Mouse (Mus musculus) CH12.LX (cell line): ENCODE results near the gene Wnt5a. TPM values are rescaled to one million over a fixed set of nuclear protein-coding genes. Genes with fewer than 3 reads are reported as not detected.

ENCODE experiments used
- DNase-seq: peaks from one replicate; pipeline ENCODE4 v3.0.0-alpha.2; 2013; ENCODE audit errors: extremely low read depth
- H3K27ac ChIP-seq: 2 replicates; pipeline ENCODE4 v1.5.1; 2012; ENCODE audit warnings: low read depth, mild to moderate bottlenecking, control low read depth, moderate library complexity; ENCODE audit not compliant: insufficient read depth
- H3K27me3 ChIP-seq: replicated peaks from 2 replicates; pipeline ENCODE3; 2012; ENCODE audit warnings: inconsistent platforms
- H3K36me3 ChIP-seq, 2 experiments: replicated peaks in 1 of 2; 2 replicates each; pipeline versions ENCODE3 to v1.6.1; 2012; ENCODE audit warnings: inconsistent platforms in 1 of 2, low read length in 1 of 2, mild to moderate bottlenecking in 1 of 2, mixed read lengths in 1 of 2, moderate library complexity in 1 of 2; ENCODE audit not compliant: control insufficient read depth in 1 of 2, insufficient read depth in 1 of 2
- H3K4me1 ChIP-seq, 2 experiments: 2 replicates each; pipeline ENCODE4 v1.6.1; 2012; ENCODE audit warnings: inconsistent platforms in 1 of 2, moderate library complexity in 1 of 2; ENCODE audit not compliant: insufficient read depth in 2 of 2, control insufficient read depth in 1 of 2
- H3K4me2 ChIP-seq: 2 replicates; pipeline ENCODE4 v1.6.1; 2012; ENCODE audit warnings: low read depth, mild to moderate bottlenecking, control low read depth; ENCODE audit not compliant: poor library complexity, insufficient read depth, severe bottlenecking
- H3K4me3 ChIP-seq, 3 experiments: fragments of 150-350 bp in 1 of 3; sonication (generic) in 1 of 3; replicated peaks in 1 of 3; 2 replicates each; pipeline versions ENCODE3 to v1.5.1; 2011 to 2012; ENCODE audit warnings: low read depth in 2 of 3, low read length in 2 of 3, mild to moderate bottlenecking in 2 of 3, moderate library complexity in 2 of 3, control low read depth in 1 of 3, improper control_type of control experiment in 1 of 3, inconsistent platforms in 1 of 3, mixed read lengths in 1 of 3; ENCODE audit not compliant: poor library complexity in 1 of 3
- H3K79me2 ChIP-seq: replicated peaks from 2 replicates; pipeline ENCODE4 v1.6.1; 2012; ENCODE audit warnings: mild to moderate bottlenecking, moderate library complexity; ENCODE audit not compliant: control insufficient read depth, poor library complexity, insufficient read depth, severe bottlenecking; ENCODE audit errors: extremely low read depth
- H3K9ac ChIP-seq: 2 replicates; pipeline ENCODE4 v1.6.1; 2012; ENCODE audit warnings: low read depth, mild to moderate bottlenecking, control low read depth, moderate library complexity; ENCODE audit not compliant: insufficient read depth
- H3K9me3 ChIP-seq: replicated peaks from 2 replicates; pipeline ENCODE3; 2012; ENCODE audit warnings: low read length, inconsistent platforms, mixed read lengths
- BHLHE40 ChIP-seq: IDR thresholded peaks from 2 replicates; pipeline ENCODE4 v1.6.1; 2011; ENCODE audit warnings: mild to moderate bottlenecking, low read depth, low read length, improper control_type of control experiment
- CHD1 ChIP-seq: IDR thresholded peaks from 2 replicates; pipeline ENCODE4 v1.6.1; 2012; ENCODE audit warnings: low read depth, low read length, improper control_type of control experiment, inconsistent platforms
- ELF1 ChIP-seq: IDR thresholded peaks from 2 replicates; pipeline ENCODE4 v1.6.1; 2014; ENCODE audit warnings: low read depth, mild to moderate bottlenecking, inconsistent platforms, low read length, improper control_type of control experiment
- EP300 ChIP-seq: IDR thresholded peaks from 2 replicates; pipeline ENCODE4 v1.6.1; 2011; ENCODE audit warnings: low read length, improper control_type of control experiment
- GABPA ChIP-seq: IDR thresholded peaks from 2 replicates; pipeline ENCODE4 v1.6.1; 2012; ENCODE audit warnings: low read depth, low read length, improper control_type of control experiment, inconsistent platforms; ENCODE audit not compliant: insufficient replicate concordance
- JUND ChIP-seq: conservative IDR thresholded peaks from 2 replicates; pipeline ENCODE4 v1.6.1; 2011; ENCODE audit warnings: low read depth, low read length, improper control_type of control experiment
- KAT2A ChIP-seq: IDR thresholded peaks from 2 replicates; pipeline ENCODE4 v1.6.1; 2012; ENCODE audit warnings: low read length, improper control_type of control experiment, inconsistent platforms; ENCODE audit not compliant: insufficient replicate concordance
- MAFK ChIP-seq: IDR thresholded peaks from 2 replicates; pipeline ENCODE4 v1.6.1; 2011; ENCODE audit warnings: low read length, improper control_type of control experiment; ENCODE audit not compliant: insufficient replicate concordance
- MAZ ChIP-seq: IDR thresholded peaks from 2 replicates; pipeline ENCODE4 v1.6.1; 2012; ENCODE audit warnings: low read depth, mild to moderate bottlenecking, inconsistent platforms, low read length, improper control_type of control experiment, moderate library complexity
- PAX5 ChIP-seq: IDR thresholded peaks from 2 replicates; pipeline ENCODE4 v1.6.1; 2012; ENCODE audit warnings: low read length, inconsistent platforms, mixed read lengths
- RAD21 ChIP-seq: IDR thresholded peaks from 2 replicates; pipeline ENCODE4 v1.6.1; 2011; ENCODE audit warnings: low read depth, mild to moderate bottlenecking, low read length, improper control_type of control experiment, moderate library complexity
- RCOR1 ChIP-seq: conservative IDR thresholded peaks from 2 replicates; pipeline ENCODE4 v1.6.1; 2012; ENCODE audit warnings: low read depth, mild to moderate bottlenecking, inconsistent platforms, low read length, improper control_type of control experiment
- SIN3A ChIP-seq: IDR thresholded peaks from 2 replicates; pipeline ENCODE4 v1.6.1; 2012; ENCODE audit warnings: low read length, improper control_type of control experiment, inconsistent platforms
- SMC3 ChIP-seq: IDR thresholded peaks from 2 replicates; pipeline ENCODE4 v1.6.1; 2011; ENCODE audit warnings: low read depth, low read length, improper control_type of control experiment
- TBP ChIP-seq: conservative IDR thresholded peaks from 2 replicates; pipeline ENCODE4 v1.6.1; 2011; ENCODE audit warnings: low read depth, low read length, improper control_type of control experiment
- TCF12 ChIP-seq: IDR thresholded peaks from 2 replicates; pipeline ENCODE4 v1.6.1; 2014; ENCODE audit warnings: low read depth, mild to moderate bottlenecking, inconsistent platforms, low read length, improper control_type of control experiment
- USF1 ChIP-seq: IDR thresholded peaks from 2 replicates; pipeline ENCODE4 v1.6.1; 2014; ENCODE audit warnings: low read depth, mild to moderate bottlenecking, inconsistent platforms, low read length, improper control_type of control experiment
- ZMIZ1 ChIP-seq: IDR thresholded peaks from 2 replicates; pipeline ENCODE4 v1.6.1; 2012; ENCODE audit warnings: low read depth, mild to moderate bottlenecking, inconsistent platforms, low read length, improper control_type of control experiment
- ZNF384 ChIP-seq: IDR thresholded peaks from 2 replicates; pipeline ENCODE4 v1.6.1; 2012; ENCODE audit warnings: low read depth, low read length, improper control_type of control experiment, inconsistent platforms
- dilution Hi-C: fragments of 300-500 bp; cut with MboI; formaldehyde crosslinking; loops from 2 replicates; pipeline ENCODE4 v1.14.3; 2020; ENCODE audit warnings: low sequenced_read_pairs; ENCODE audit not compliant: extremely low pct_unique_long_range_greater_than_20kb, extremely low pct_ligation_motif_present
- in situ Hi-C: fragments of 300-500 bp; cut with MboI; formaldehyde crosslinking; loops from 3 replicates; pipeline ENCODE4 v1.14.3; 2019; ENCODE audit warnings: low sequenced_read_pairs, low pct_ligation_motif_present, low pct_unique_long_range_greater_than_20kb, mixed read lengths
- polyA plus RNA-seq: library from polyadenylated mRNA; unstranded; fragments of >175 nt; gene quantifications from 2 replicates; pipeline ENCODE4 v1.2.1, GENCODE M21; 2012; ENCODE audit warnings: low read depth; ENCODE audit not compliant: insufficient read length
- total RNA-seq, 2 experiments: library from RNA; depleted of rRNA; stranded (reverse); fragments of 300-350 nt in 1 of 2; fragments of >200 nt in 1 of 2; gene quantifications; 2 replicates each; pipeline ENCODE4 v1.2.3; 2012 to 2014

Wnt5a gene
- total and polyA plus RNA-seq, 3 experiments = not detected

DNA sequence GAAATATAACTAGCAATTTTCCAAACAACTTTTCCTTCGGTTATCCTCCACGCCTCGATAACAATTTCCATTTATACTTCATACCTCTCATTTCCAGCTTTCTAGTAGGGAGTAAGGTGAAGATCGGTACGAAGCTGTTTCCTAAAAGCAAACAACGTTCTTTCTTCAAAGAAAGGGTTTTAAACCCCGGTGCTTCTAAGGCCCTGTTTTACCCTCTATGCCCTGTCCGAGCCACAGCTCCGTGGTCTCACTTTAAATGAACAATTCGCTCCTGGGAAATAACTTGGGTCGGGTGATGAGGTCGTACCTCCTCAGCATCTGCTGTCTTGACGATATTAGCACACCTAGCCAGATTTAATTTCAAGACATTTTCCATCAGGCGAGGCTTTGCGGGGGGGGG lies 2.5 kb downstream of the Wnt5a start:
- Histone ChIP-seq H3K9ac (no peak overlapping the region), H3K4me3 (no peak overlapping the region), H3K4me2 (no peak overlapping the region), H3K79me2 (no peaks in the 10 kb centered on the region), H3K4me1 (no peaks in the 10 kb centered on the region), H3K27ac (no peak overlapping the region), H3K27me3 (no peaks in the 10 kb centered on the region), H3K36me3 (no peaks in the 10 kb centered on the region), H3K9me3 (peaks cover 93% of the 10 kb centered on the region)
- DNase-seq = no peak
- dilution Hi-C loops = no loop called here
- no peak for TF ChIP-seq CHD1
- no peak for TF ChIP-seq TBP
- no peak for TF ChIP-seq SIN3A
- TF ChIP-seq RCOR1 = no peak
- in situ Hi-C loops = no loop called here

DNA sequence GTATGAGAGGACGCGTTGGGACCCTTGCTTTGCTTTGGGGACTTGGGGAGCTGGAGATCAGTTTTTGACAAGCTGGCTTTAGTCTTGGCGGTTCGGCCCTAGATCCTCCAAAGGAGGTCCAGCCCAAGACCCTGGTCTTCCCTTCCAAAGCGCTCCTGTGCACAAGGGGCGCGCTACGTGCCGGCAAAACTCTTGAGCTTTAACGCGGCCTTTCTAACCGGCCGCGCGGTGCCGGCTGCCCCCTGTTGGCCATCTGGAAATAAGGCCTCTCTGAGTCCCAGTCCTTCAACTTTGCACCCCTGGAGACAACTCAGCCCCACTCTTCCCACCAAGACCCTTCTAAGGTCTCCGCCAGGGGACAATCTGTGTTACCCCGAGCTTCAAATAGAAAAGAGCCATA lies 2.9 kb downstream of the Wnt5a start:
- no peak for TF ChIP-seq ELF1

DNA sequence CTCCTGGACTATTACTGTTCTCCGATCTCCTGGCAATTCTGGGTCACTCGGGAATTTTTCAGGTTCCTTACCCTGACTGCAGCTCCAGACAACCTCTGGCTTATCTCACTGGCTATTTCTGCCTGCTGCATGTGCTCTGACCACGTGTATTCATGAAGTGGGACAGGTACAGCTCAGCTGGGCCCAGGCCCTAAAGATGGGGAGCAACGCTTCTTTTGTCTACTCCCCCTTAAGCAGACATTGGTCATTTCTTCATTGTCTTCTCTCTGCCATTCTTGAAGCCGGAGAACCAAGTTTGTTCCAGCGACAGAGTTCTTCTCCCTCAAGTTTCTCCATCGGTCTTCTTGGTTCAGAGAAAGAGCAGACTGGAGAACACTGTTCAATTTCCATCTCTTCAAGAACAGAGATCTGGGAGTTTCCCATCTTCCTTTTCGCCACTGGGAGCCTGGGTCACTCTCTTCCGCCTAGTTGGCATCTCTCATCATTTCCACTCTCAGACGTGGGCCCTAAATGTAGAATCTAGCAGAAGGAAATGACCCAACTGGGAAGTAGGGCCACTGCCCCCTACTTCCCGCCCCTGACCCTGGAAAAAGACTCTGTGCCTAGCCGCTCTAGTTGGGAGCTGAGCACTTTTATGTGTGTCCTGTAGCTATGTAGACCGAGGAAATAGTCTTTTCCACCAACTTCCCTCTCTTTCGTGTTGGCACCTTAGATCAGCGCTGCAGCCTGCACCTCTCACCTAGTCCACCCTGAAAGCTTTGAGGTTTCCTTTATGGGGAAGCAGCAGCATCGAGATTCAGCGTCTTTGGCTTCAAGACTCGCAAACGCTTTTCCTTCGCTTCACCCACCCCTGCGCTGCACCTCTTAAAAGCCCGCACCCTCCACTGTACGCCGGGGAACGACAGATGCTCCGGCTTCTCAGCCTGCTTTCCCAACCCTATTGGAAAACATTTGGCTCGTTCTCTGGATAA lies 4.0 kb downstream of the Wnt5a start:
- no peak overlapping the region for H3K9ac ChIP-seq
- H3K4me2 ChIP-seq = no peak overlapping the region
- H3K36me3 ChIP-seq = no peaks in the 10 kb centered on the region
- H3K9me3 ChIP-seq = peaks cover 88% of the 10 kb centered on the region
- in situ Hi-C loops (no loop called here), dilution Hi-C loops (no loop called here)
- no peak overlapping the region for H3K4me3 ChIP-seq
- DNase-seq = no peak
- TF ChIP-seq EP300 = no peak
- TF ChIP-seq BHLHE40 = no peak
- TF ChIP-seq MAZ = no peak
- no peak for TF ChIP-seq USF1
- TF ChIP-seq KAT2A = no peak
- no peak for TF ChIP-seq TCF12
- TF ChIP-seq MAFK = no peak
- no peak for TF ChIP-seq GABPA
- no peak for TF ChIP-seq ZMIZ1
- no peak for TF ChIP-seq ELF1
- no peak for TF ChIP-seq RAD21
- TF ChIP-seq ZNF384 = no peak
- TF ChIP-seq JUND = no peak
- TF ChIP-seq SMC3 = no peak
- no peak for TF ChIP-seq PAX5
- TF ChIP-seq, all 38 proteins: peak for 0
- Histone ChIP-seq H3K4me1 (no peaks in the 10 kb centered on the region), H3K79me2 (no peaks in the 10 kb centered on the region), H3K27ac (no peak overlapping the region), H3K27me3 (no peaks in the 10 kb centered on the region)

More for the DNA sequence above, 2.9 kb downstream of the Wnt5a start:
- DNase-seq = no peak
- H3K27ac ChIP-seq = no peak overlapping the region
- no peaks in the 10 kb centered on the region for H3K36me3 ChIP-seq
- dilution Hi-C loops (no loop called here), in situ Hi-C loops (no loop called here)
- H3K79me2 ChIP-seq = no peaks in the 10 kb centered on the region
- H3K9ac ChIP-seq = no peak overlapping the region
- no peaks in the 10 kb centered on the region for H3K27me3 ChIP-seq
- peaks cover 89% of the 10 kb centered on the region for H3K9me3 ChIP-seq
- no peak overlapping the region for H3K4me2 ChIP-seq
- H3K4me3 ChIP-seq = no peak overlapping the region
- no peaks in the 10 kb centered on the region for H3K4me1 ChIP-seq
